Mouse (Mus musculus) thymus, adult 2 months (tissue): ENCODE data around the gene Abcg8.

Source experiments
- CTCF ChIP-seq: fragments of 200-500 bp; IDR thresholded peaks from 2 replicates; pipeline ENCODE4 v1.5.1; 2012; ENCODE audit warnings: mild to moderate bottlenecking, control low read depth, low read length, moderate library complexity, borderline replicate concordance; ENCODE audit not compliant: control insufficient read depth, poor library complexity, insufficient read depth; ENCODE audit errors: extremely low read depth
- POLR2A ChIP-seq: fragments of 200-500 bp; IDR thresholded peaks from 2 replicates; pipeline ENCODE4 v1.6.1; 2012; ENCODE audit warnings: mild to moderate bottlenecking, low read length, control low read depth, moderate library complexity; ENCODE audit not compliant: control insufficient read depth, poor library complexity, insufficient read depth; ENCODE audit errors: extremely low read depth

- TF ChIP-seq CTCF = no peak
- no peak for TF ChIP-seq POLR2A
Observed at GRCm38 (mm10) chr17:84665053-84665452, 11.0 kb upstream of the Abcg8 start.
